Mouse (Mus musculus): Measurements from ENCODE around the gene Ccdc86.

DNA sequence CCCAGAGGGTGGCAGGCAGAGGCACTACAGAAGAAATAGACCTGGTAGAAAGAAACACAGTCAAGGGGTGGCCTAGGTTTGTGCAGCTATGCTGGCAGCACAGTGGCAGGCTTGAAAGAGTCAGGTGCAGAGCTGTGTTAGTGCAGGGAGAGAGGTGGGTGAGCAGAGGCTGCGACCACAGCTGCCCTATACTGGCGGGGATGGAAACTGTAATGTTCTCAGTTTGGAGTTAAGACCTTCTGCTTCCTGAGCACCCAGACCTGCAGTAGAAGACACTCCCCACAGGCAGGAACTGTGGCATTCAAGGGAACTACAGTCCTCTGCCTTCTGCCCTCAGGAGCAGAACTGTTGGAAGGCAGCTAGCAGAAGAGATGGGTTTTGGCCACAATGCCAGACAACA, 34.2 kb downstream of the Ccdc86 start:
- TF ChIP-seq POLR2A (IDR thresholded peaks at IDR 0.05; ENCODE audit: low read depth, low read length), result no peak
- no peak for TF ChIP-seq CTCF (IDR thresholded peaks at IDR 0.05; ENCODE audit: extremely low read depth, insufficient read length, insufficient replicate concordance, low read depth, low read length)

Data from small intestine, adult 2 months (tissue).